Mouse (Mus musculus) E14TG2a.4 (cell line): ENCODE measurements around the gene Fmnl2.

Experiments
- CTCF ChIP-seq: conservative IDR thresholded peaks from 2 replicates; pipeline ENCODE4 v1.5.1; 2014; ENCODE audit warnings: low read length
- NANOG ChIP-seq: IDR thresholded peaks from 2 replicates; pipeline ENCODE4 v1.6.1; 2014; ENCODE audit warnings: borderline replicate concordance, low read length, mixed read lengths
- POU5F1 ChIP-seq: IDR thresholded peaks from 2 replicates; pipeline ENCODE4 v1.6.1; 2014; ENCODE audit warnings: low read length, borderline replicate concordance

- TF ChIP-seq CTCF (no peak), NANOG (no peak), POU5F1 (no peak)
Observed at GRCm38 (mm10) chr2:52913311-52913710, 55.7 kb downstream of the Fmnl2 start.
